Mouse (Mus musculus) ES-E14 (cell line): ENCODE results near the gene Tacstd2.

Experiments used
- CHD2 ChIP-seq: IDR thresholded peaks from 2 replicates; pipeline ENCODE4 v1.6.1; 2014; ENCODE audit warnings: mild to moderate bottlenecking, low read depth, low read length, inconsistent platforms
- HCFC1 ChIP-seq: IDR thresholded peaks from 2 replicates; pipeline ENCODE4 v1.6.1; 2012; ENCODE audit warnings: low read length, inconsistent platforms, borderline replicate concordance; ENCODE audit not compliant: insufficient read depth
- MAFK ChIP-seq: IDR thresholded peaks from 2 replicates; pipeline ENCODE4 v1.6.1; 2014; ENCODE audit warnings: mild to moderate bottlenecking, low read depth, low read length, inconsistent platforms; ENCODE audit not compliant: insufficient read depth
- ZC3H11A ChIP-seq: IDR thresholded peaks from 2 replicates; pipeline ENCODE4 v1.6.1; 2012; ENCODE audit warnings: low read depth, mild to moderate bottlenecking, inconsistent platforms, low read length, borderline replicate concordance
- ZNF384 ChIP-seq: IDR thresholded peaks from 2 replicates; pipeline ENCODE4 v1.6.1; 2012; ENCODE audit warnings: low read depth, low read length, inconsistent platforms

GRCm38 (mm10) chr6:67526356-67526755 lies 9.2 kb downstream of the Tacstd2 start:
- TF ChIP-seq CHD2, result no peak
- TF ChIP-seq ZC3H11A, result no peak
- TF ChIP-seq MAFK, result no peak
- TF ChIP-seq HCFC1, result no peak
- TF ChIP-seq ZNF384, result no peak
